Mouse (Mus musculus): ENCODE measurements around the gene Map1lc3b. TPM values are rescaled to one million over a fixed set of nuclear protein-coding genes. Genes with fewer than 3 reads are reported as not detected.

The Map1lc3b gene
- polyA plus RNA-seq, 1 experiment: 29.2 TPM

DNA sequence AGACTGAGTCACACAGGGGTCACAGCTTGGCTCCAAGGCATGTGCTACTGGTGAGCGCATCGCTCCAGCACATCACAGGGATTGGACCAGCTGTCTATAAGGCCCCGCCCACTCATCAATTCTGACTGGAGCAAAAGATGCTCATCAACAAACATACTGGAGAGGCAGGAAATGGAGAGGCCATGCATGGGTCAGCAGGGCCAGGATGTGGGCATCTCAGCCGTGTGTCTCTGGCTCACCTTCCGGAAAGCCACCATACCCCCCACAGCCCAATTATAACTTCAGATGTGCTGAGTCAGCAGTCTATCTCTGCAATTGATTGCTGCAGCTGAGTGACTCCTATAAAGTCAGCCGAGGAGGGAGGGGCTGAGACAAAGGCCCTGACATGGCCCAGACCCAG is 21.8 kb upstream of the Map1lc3b start:
- Histone ChIP-seq H3K36me3 (ENCODE audit: control insufficient read depth) (peaks cover 31% of the 10 kb centered on the region), H3K9me3 (ENCODE audit: control insufficient read depth, low read length) (no peaks in the 10 kb centered on the region), H3K4me1 (ENCODE audit: control insufficient read depth) (peaks cover 36% of the 10 kb centered on the region), H3K27me3 (ENCODE audit: control insufficient read depth) (no peaks in the 10 kb centered on the region), H3K4me3 (replicated peaks) (no peak overlapping the region)
- TF ChIP-seq TAL1 (IDR thresholded peaks at IDR 0.05; ENCODE audit: low read length): no peak
- TF ChIP-seq GATA1 (IDR thresholded peaks at IDR 0.05; ENCODE audit: low read length): no peak

DNA sequence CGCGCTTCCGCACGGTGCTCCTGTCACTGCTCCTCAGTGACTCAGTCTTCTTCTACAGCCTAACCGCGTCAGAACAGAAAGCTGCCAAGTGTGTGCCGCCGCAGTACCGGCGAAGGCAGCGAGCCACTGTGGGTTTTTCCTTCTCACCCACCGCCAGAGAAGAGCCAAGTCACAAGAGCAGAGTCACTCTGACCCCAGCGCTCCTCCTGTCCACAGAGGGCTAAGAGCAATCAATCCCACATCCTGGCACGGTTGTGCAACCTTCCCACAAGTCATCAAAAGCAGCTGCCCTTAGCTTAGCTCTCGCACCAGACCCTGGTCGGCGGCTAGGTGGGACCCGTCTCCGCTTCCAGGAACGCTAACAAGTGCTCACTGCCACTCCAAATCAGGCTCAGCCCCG is 19.8 kb upstream of the Map1lc3b start:
- peaks cover 25% of the 10 kb centered on the region for H3K36me3 ChIP-seq (ENCODE audit: control insufficient read depth)
- H3K4me1 ChIP-seq (ENCODE audit: control insufficient read depth): peaks cover 53% of the 10 kb centered on the region
- peak overlapping the region; percentile 2 for H3K4me3 ChIP-seq (replicated peaks)
- no peaks in the 10 kb centered on the region for H3K9me3 ChIP-seq (ENCODE audit: control insufficient read depth, low read length)
- no peaks in the 10 kb centered on the region for H3K27me3 ChIP-seq (ENCODE audit: control insufficient read depth)
- no peak for TF ChIP-seq GATA1 (IDR thresholded peaks at IDR 0.05; ENCODE audit: low read length)
- no peak for TF ChIP-seq TAL1 (IDR thresholded peaks at IDR 0.05; ENCODE audit: low read length)

DNA sequence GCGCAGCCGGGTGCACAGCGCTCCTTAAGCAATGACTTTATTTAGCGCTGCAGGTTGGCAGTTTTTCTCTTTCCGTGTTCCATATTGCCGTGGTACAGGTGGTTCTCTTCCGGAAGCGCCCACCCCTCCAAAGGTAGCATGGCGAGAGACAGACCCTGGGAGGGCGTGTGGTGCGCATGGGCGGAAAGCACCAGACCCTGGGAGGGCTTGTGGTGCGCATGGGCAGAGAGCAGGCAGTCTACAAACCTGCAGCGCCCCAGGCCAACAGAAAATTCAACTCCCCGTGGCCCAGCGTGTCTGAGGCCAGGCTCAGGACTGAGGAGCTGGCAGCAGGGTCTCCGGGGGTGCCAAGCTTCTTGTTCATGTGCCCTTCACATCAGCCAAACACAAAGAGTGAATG is 19.4 kb upstream of the Map1lc3b start:
- no peak for TF ChIP-seq GATA1 (IDR thresholded peaks at IDR 0.05; ENCODE audit: low read length)
- no peak for TF ChIP-seq TAL1 (IDR thresholded peaks at IDR 0.05; ENCODE audit: low read length)
- H3K27me3 ChIP-seq (ENCODE audit: control insufficient read depth): no peaks in the 10 kb centered on the region
- H3K9me3 ChIP-seq (ENCODE audit: control insufficient read depth, low read length): no peaks in the 10 kb centered on the region
- peaks cover 21% of the 10 kb centered on the region for H3K36me3 ChIP-seq (ENCODE audit: control insufficient read depth)
- peaks cover 53% of the 10 kb centered on the region for H3K4me1 ChIP-seq (ENCODE audit: control insufficient read depth)
- H3K4me3 ChIP-seq (replicated peaks): peak overlapping the region; percentile 2

DNA sequence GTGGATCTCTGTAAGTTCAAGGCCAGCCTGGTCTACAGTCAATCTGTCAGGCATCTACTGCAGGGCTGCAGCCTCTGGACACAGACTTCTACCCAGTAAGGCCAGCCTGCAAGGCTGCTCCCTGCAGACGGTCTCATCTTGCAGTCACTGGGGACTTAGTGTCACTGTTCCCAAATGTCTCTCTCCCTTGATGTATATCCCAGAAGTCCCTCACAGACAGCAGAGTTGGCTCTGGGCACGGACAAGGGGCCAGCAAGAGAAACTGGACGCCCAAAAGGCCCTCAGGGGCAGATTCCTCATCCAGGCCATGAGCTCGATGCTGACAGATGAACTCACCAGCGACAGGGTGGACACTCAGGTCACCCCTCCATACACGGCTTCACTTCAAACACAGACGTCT is 18.0 kb upstream of the Map1lc3b start:
- TF ChIP-seq TAL1 (IDR thresholded peaks at IDR 0.05; ENCODE audit: low read length): no peak
- TF ChIP-seq GATA1 (IDR thresholded peaks at IDR 0.05; ENCODE audit: low read length): no peak
- Histone ChIP-seq H3K27me3 (ENCODE audit: control insufficient read depth) (no peaks in the 10 kb centered on the region), H3K9me3 (ENCODE audit: control insufficient read depth, low read length) (no peaks in the 10 kb centered on the region), H3K36me3 (ENCODE audit: control insufficient read depth) (peaks cover 14% of the 10 kb centered on the region), H3K4me1 (ENCODE audit: control insufficient read depth) (peaks cover 62% of the 10 kb centered on the region), H3K4me3 (replicated peaks) (no peak overlapping the region)

- H3K9me3 ChIP-seq (ENCODE audit: control insufficient read depth, low read length): no peaks in the 10 kb centered on the region
- no peak overlapping the region for H3K4me3 ChIP-seq (replicated peaks)
- no peaks in the 10 kb centered on the region for H3K27me3 ChIP-seq (ENCODE audit: control insufficient read depth)
- H3K4me1 ChIP-seq (ENCODE audit: control insufficient read depth): peaks cover 71% of the 10 kb centered on the region
- TF ChIP-seq TAL1 (IDR thresholded peaks at IDR 0.05; ENCODE audit: low read length): no peak
- TF ChIP-seq GATA1 (IDR thresholded peaks at IDR 0.05; ENCODE audit: low read length): no peak
- H3K36me3 ChIP-seq (ENCODE audit: control insufficient read depth): peaks cover 14% of the 10 kb centered on the region
These were observed 16.9 kb upstream of the Map1lc3b start for GRCm38 (mm10) chr8:121573275-121573674.

GRCm38 (mm10) chr8:121575661-121576060 is 14.5 kb upstream of the Map1lc3b start:
- H3K9me3 ChIP-seq (ENCODE audit: control insufficient read depth, low read length): no peaks in the 10 kb centered on the region; the same call in 1 of the 2 replicates
- peaks cover 9% of the 10 kb centered on the region for H3K36me3 ChIP-seq (ENCODE audit: control insufficient read depth)
- peaks cover 79% of the 10 kb centered on the region for H3K4me1 ChIP-seq (ENCODE audit: control insufficient read depth)
- H3K27me3 ChIP-seq (ENCODE audit: control insufficient read depth): no peaks in the 10 kb centered on the region; the same call in 1 of the 2 replicates
- H3K4me3 ChIP-seq (replicated peaks): no peak overlapping the region
- TF ChIP-seq TAL1 (IDR thresholded peaks at IDR 0.05; ENCODE audit: low read length) (no peak), GATA1 (IDR thresholded peaks at IDR 0.05; ENCODE audit: low read length) (no peak)

DNA sequence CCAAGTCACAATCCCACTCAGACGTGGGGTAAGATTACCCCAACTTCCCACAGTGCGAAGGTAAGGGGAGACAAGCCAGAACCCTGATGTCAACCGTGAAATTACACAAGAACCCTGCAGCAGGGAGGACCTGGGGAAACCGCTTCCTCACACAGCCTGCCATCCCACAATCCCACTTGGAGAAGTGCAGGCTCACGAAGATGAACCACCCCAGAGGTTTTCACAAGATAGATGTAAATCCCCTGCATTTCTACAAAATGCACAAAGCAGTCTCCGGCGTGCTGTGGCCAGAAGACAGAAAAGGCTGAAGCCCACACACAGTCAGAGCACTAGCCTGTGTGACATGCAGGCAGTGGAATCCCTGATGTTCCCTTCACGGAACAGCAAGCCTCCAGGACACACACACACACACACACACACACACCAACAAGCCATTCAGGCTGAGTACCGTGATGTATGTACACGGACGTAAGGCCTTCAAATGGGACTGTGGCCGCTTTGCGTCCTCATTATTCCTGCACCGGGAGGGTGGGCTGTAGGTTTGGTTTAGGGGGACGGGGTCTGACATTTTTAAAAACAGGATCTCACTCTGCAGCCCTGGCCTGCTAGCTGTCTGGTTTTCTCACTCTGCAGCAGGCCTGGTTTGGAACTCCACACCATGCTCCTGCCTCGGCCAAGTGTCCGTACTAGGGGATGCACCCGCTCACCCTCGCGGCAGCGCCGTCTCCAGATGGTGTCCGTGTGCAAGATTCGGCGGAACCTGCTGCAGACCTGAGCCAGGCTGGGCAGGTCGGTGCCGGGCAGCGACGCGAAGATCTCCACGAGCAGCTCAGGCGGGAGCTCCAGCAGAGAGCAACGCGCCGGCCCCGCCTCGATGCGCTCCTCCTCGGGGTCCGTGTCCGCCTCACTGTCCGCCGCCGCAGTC is 12.1 kb upstream of the Map1lc3b start:
- TF ChIP-seq TAL1 (IDR thresholded peaks at IDR 0.05; ENCODE audit: low read length) (no peak), GATA1 (IDR thresholded peaks at IDR 0.05; ENCODE audit: low read length) (no peak)
- Histone ChIP-seq H3K4me3 (replicated peaks) (peak overlapping the region; percentile 84), H3K9me3 (ENCODE audit: control insufficient read depth, low read length) (no peaks in the 10 kb centered on the region; the same call in 1 of the 2 replicates), H3K36me3 (ENCODE audit: control insufficient read depth) (peaks cover 3% of the 10 kb centered on the region; the same call in 1 of the 2 replicates), H3K4me1 (ENCODE audit: control insufficient read depth) (peaks cover 62% of the 10 kb centered on the region), H3K27me3 (ENCODE audit: control insufficient read depth) (peaks cover 2% of the 10 kb centered on the region)

GRCm38 (mm10) chr8:121578676-121579451 is 11.3 kb upstream of the Map1lc3b start, which contains the start of gene Fbxo31:
Fbxo31 (minus strand) TSS chr8:121578806.
- peaks cover 57% of the 10 kb centered on the region for H3K4me1 ChIP-seq (ENCODE audit: control insufficient read depth)
- H3K4me3 ChIP-seq (replicated peaks): peak within 1 kb of the TSS; percentile 84
- H3K27me3 ChIP-seq (ENCODE audit: control insufficient read depth): peaks cover 8% of the 10 kb centered on the region
- peaks cover 3% of the 10 kb centered on the region; the same call in 1 of the 2 replicates for H3K36me3 ChIP-seq (ENCODE audit: control insufficient read depth)
- no peaks in the 10 kb centered on the region; the same call in 1 of the 2 replicates for H3K9me3 ChIP-seq (ENCODE audit: control insufficient read depth, low read length)
- TF ChIP-seq GATA1 (IDR thresholded peaks at IDR 0.05; ENCODE audit: low read length): no peak
- TF ChIP-seq TAL1 (IDR thresholded peaks at IDR 0.05; ENCODE audit: low read length): no peak

DNA sequence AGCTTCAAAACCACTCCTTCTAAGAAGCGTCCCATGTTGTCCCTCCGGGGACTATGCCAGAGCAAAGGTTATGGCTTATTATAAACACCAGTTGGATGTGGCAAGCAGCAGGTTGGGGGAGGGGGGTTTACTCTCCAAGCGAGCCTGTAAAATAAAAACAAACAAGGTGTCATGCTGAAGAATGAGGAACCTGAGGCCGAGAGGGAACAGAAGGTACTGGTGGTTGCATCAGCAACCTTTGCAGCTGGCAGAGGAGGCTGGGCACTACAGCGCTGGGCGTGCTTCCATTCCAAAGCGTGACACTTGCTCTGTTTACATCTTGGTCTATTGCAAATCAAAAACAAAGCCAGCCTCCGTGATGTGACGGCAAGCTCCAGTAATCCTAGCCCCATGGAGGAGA is 9.7 kb upstream of the Map1lc3b start:
- peaks cover 56% of the 10 kb centered on the region for H3K4me1 ChIP-seq (ENCODE audit: control insufficient read depth)

More for the DNA sequence above, 9.7 kb upstream of the Map1lc3b start:
- TF ChIP-seq TAL1 (IDR thresholded peaks at IDR 0.05; ENCODE audit: low read length) (no peak), GATA1 (IDR thresholded peaks at IDR 0.05; ENCODE audit: low read length) (no peak)
- H3K36me3 ChIP-seq (ENCODE audit: control insufficient read depth): no peaks in the 10 kb centered on the region
- H3K27me3 ChIP-seq (ENCODE audit: control insufficient read depth): peaks cover 10% of the 10 kb centered on the region
- H3K4me3 ChIP-seq (replicated peaks): no peak overlapping the region
- H3K9me3 ChIP-seq (ENCODE audit: control insufficient read depth, low read length): no peaks in the 10 kb centered on the region; the same call in 1 of the 2 replicates
